Mouse (Mus musculus): Measurements from ENCODE around the gene Gal.

The Gal gene

GRCm38 (mm10) chr19:3419251-3419650 lies 4.9 kb upstream of the Gal start:
- peak; percentile 35 for DNase-seq (ENCODE audit: low spot score)

GRCm38 (mm10) chr19:3405531-3406281 lies 8.6 kb downstream of the Gal start:
- DNase-seq (ENCODE audit: low spot score), result no peak

DNA sequence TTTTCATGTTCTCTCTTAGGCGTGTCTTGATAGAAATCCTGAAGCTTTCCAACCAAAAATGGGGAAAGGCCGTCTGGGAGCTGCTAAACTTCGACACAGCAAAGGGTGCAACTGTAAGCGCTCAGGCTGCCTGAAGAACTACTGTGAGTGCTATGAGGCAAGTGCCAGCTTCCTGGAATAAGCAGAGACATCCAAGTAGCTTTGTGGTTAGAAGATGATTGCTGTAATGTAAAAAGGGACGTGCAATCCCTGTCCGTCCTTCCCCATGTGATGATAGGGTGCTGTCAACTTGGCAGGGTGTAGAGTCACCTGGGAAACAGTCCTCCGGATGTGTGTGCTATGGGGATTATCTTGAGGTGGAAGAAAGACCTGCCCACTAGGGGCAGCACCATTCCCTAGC lies 10.3 kb downstream of the Gal start:
- no peak for DNase-seq (ENCODE audit: low spot score)

DNA sequence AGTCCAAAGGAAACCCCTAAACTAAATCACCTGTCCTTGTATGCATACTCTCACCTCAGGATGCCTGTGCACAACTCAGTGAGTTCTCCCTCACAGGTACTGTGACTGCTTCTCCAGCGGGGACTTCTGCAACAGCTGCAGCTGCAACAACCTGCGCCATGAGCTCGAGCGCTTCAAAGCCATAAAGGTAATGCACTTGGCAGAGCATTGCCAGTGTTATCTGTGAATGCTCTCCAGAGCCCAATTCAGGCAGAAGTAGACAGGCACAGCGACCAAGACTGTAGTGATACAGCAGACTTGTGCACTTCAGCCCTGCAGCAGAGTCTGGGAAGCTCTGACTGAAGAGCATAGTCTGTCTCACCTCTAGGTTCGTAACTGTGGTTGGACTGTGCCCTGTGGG lies 12.0 kb downstream of the Gal start:
- no peak for DNase-seq (ENCODE audit: low spot score)

- peak; percentile 32 for DNase-seq (ENCODE audit: low spot score)
These were observed 12.4 kb downstream of the Gal start for GRCm38 (mm10) chr19:3401943-3402342.

- DNase-seq (ENCODE audit: low spot score), result no peak
These were observed 12.8 kb downstream of the Gal start for GRCm38 (mm10) chr19:3401504-3401903.

DNA sequence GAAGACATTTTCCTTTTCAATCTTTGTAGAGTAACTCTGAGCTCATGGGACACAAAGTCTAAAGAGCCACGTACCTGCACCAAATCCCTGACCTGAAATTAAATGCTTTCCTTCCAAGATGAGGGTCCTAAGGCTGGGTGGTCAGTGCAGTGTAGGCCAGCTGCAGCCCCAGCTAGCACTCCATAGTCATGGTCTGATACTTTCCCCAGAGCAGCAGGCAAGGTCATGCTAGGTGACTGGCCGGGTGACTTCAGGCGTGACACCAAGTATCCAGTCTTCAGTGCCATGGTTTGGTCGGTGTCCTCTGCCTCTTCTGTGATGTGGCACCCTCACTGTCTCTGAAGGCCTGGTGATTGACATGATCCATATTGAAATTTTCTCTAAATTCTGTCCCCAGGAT lies 14.3 kb downstream of the Gal start:
- DNase-seq (ENCODE audit: low spot score), result no peak

GRCm38 (mm10) chr19:3394216-3394615 lies 20.1 kb downstream of the Gal start:
- peak; percentile 50 for DNase-seq (ENCODE audit: low spot score)

GRCm38 (mm10) chr19:3392384-3392783 lies 22.0 kb downstream of the Gal start:
- DNase-seq (ENCODE audit: low spot score), result no peak

DNA sequence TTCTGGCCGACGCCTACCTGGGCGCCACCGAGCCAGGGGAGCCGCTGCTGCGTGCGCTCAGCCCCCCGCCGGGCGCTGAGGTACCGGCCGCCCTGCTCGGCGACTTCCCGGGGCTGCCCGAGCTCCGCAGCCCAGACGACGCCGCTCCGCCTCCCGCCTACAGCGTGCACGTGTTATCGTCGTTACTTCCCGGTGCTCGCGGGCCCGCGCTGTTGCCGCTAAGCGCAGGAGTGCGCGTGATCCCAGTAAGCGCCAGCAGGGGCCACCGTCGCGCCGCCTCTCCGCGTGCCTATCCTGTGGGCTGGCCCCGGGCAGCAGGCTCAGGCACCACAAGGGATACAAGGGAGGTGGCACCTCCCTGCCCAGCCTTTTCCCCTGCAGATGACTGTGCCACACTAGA lies 25.3 kb downstream of the Gal start:
- DNase-seq (ENCODE audit: low spot score), result peak; percentile 88

DNA sequence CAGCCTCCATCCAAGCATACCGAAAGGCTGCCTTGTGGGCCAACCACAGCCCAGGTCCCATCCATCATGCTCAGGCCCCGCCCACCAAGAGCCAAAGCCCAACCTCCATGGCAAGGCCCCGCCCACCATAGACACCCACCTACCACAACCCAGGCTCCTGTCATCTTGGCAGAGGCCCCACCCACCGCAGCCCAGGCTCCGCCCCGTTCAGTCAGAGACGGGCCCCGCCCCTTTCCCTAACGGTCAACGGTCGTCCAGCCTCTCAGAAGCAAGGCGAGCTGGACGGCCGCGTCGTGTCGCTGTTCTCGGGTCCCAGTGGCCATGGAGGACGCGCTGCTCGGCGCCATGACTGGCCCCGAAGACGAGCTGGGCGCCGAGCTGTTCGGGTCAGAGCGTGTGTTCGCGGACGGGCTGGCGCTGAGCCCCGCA lies 25.7 kb downstream of the Gal start, which contains the start of gene Tesmin:
Tesmin (plus strand) TSS at position 229 of the 429 bp plus-strand sequence.
- peak; percentile 95 for DNase-seq (ENCODE audit: low spot score)

GRCm38 (mm10) chr19:3388061-3388460 lies 26.3 kb downstream of the Gal start:
- DNase-seq (ENCODE audit: low spot score), result no peak

GRCm38 (mm10) chr19:3378614-3379013 lies 35.7 kb downstream of the Gal start:
- no peak for DNase-seq (ENCODE audit: low spot score)

DNA sequence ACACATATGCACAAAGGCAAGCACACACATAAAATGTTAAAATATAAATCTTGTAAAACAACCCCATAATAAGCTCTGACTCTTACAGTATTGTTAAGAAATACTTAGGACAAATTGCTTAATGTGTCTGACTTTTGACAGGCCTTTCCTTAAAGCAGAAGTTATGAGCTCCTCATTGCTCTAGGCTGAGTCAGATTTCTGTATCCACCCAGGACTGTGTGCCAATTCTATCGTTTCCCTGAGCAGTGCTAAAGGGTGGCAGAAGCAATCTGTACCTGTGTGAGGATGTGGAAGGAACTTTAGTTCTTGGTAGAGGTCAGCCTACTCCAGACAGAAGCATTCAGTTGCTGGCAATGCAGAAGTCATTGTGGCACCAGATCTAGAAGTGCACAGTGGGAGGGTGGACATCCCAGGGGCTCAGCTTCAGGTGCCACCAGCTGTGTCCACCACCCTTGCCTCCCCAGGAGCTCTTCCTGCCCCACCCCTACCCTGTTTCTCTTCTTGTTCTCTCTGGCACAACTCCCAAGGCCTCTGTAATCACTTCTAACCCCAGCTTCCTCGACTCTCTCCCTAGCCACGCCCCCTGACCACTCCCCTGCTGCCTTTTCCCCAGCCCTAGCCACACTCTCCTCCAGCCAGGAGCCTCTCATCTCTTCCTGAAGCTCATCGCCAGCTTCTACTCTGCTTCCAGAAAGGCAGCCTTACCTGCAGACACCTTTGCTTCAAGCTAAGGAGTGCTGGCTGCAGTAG lies 37.2 kb downstream of the Gal start:
- DNase-seq (ENCODE audit: low spot score), result no peak

GRCm38 (mm10) chr19:3375945-3376495 lies 38.3 kb downstream of the Gal start:
- no peak for DNase-seq (ENCODE audit: low spot score)

DNA sequence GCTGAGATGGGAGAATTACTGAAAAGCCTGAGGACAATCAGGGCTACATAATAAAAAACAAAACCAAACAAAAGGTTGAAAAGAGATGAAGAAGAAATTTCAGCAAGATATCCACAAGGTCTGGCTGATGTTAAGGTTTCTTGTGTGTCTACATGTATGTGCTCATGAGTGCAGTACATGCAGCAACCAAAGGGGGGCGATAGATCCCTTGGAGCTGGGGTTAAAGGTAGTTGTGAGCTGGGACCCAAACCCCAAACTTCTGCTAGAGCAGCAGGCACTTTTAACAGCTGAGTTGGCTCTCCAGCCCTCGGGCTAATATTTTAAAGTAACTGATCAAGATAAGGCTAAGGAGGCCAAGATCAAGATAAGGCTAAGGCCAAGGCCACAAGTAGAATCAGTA lies 40.3 kb downstream of the Gal start:
- DNase-seq (ENCODE audit: low spot score), result no peak

GRCm38 (mm10) chr19:3373380-3373779 lies 41.0 kb downstream of the Gal start:
- no peak for DNase-seq (ENCODE audit: low spot score)

DNA sequence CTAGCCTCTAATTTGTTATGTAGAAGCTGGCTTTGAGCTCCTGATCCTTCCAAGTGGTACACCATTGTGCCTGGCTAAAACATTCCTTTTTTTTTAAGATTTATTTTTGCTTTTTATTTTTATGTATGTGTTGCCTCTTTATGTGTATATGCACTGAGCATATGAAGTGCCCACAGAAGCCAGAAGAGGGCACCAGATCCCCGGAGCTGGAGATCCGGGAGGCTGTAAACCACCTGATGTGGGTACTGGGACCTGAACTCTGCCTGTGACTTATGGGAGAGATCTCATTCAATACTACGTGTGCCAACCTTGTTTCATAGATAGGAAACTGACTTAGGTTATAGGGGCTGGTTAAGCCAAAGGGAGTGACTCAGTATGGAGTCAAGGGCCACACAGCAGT lies 46.1 kb downstream of the Gal start:
- no peak for DNase-seq (ENCODE audit: low spot score)

DNA sequence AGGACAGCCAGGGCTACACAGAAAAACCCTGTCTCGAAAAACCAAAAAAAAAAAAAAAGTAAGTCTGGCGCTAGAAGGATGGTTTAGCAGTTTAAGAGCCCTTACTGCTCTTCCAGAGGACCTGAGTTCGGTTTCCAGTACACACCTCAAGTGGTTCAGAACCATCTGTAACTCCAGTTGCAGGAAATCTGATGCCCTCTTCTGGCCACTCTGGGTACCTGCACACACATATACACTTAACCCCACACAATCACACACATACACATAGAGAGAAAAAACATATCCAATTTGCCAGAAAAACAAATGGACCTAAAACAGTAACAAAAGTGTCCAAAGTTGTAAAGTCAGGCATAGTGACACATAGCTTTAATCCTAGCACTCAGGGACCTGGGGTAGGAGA lies 49.3 kb downstream of the Gal start:
- no peak for DNase-seq (ENCODE audit: low spot score)

DNA sequence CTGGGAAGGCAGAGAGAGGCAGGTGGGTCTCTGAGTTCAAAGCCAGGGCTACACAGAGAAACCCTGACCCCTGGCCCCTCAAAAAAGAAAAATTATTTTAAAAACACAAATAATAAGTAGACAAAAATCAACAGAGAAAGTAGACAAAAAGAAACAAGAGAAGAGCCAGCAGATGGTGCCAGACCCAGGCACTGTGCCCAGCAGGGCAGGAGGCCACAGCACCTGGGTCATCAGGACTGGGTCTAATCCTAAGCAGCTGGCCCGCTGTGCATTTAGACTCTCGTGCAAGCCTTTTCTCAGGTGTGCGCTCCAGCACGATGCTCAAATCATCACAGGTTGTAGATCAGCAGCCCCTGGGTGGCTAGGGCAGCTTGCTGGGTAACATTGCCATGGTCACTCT lies 50.8 kb downstream of the Gal start:
- DNase-seq (ENCODE audit: low spot score), result no peak
